Mouse (Mus musculus): ENCODE measurements around the gene Rdh13. TPM values are rescaled to one million over a fixed set of nuclear protein-coding genes. Genes with fewer than 3 reads are reported as not detected.

Rdh13 gene
- total and polyA plus RNA-seq, 3 experiments, result 16.4 to 20.9 (median 17.6) TPM

- Histone ChIP-seq H3K27ac (ENCODE audit: insufficient read depth, low read depth) (no peak overlapping the region), H3K27me3 (replicated peaks) (no peaks in the 10 kb centered on the region), H3K79me2 (replicated peaks; ENCODE audit: control insufficient read depth, extremely low read depth, insufficient read depth, poor library complexity, severe bottlenecking) (no peaks in the 10 kb centered on the region), H3K4me3 (replicated peaks in 1 of 3; ENCODE audit: low read depth in 2 of 3, low read length in 2 of 3, poor library complexity in 1 of 3) (no peak overlapping the region), H3K9ac (ENCODE audit: insufficient read depth, low read depth) (no peak overlapping the region), H3K9me3 (replicated peaks; ENCODE audit: low read length) (peaks cover 5% of the 10 kb centered on the region), H3K4me1 (ENCODE audit: control insufficient read depth in 1 of 2, insufficient read depth in 2 of 2) (no peaks in the 10 kb centered on the region), H3K4me2 (ENCODE audit: insufficient read depth, low read depth, poor library complexity, severe bottlenecking) (no peak overlapping the region), H3K36me3 (replicated peaks in 1 of 2; ENCODE audit: control insufficient read depth in 1 of 2, insufficient read depth in 1 of 2, low read length in 1 of 2) (peaks cover 52 to 94% of the 10 kb centered on the region in 2 experiments)
- DNase-seq (ENCODE audit: extremely low read depth), result peak; percentile 67
- in situ Hi-C loops (cut with MboI; ENCODE audit: low pct_ligation_motif_present, low pct_unique_long_range_greater_than_20kb, low sequenced_read_pairs), result loop anchor here (10.0 kb wide), 1 partner anchor 137 kb away; no protein-coding TSS in a partner anchor
- dilution Hi-C loops (cut with MboI; ENCODE audit: extremely low pct_ligation_motif_present, extremely low pct_unique_long_range_greater_than_20kb, low sequenced_read_pairs), result no loop called here
- TF ChIP-seq RAD21 (IDR thresholded peaks at IDR 0.05; ENCODE audit: low read depth, low read length) (peak; percentile 61), PAX5 (IDR thresholded peaks at IDR 0.05; ENCODE audit: low read length) (no peak), MAZ (IDR thresholded peaks at IDR 0.05; ENCODE audit: low read depth, low read length) (no peak), TCF12 (IDR thresholded peaks at IDR 0.05; ENCODE audit: low read depth, low read length) (no peak), SMC3 (IDR thresholded peaks at IDR 0.05; ENCODE audit: low read depth, low read length) (peak; percentile 80), CHD2 (IDR thresholded peaks at IDR 0.05; ENCODE audit: low read length) (no peak), MXI1 (IDR thresholded peaks at IDR 0.05; ENCODE audit: low read depth, low read length) (no peak), HCFC1 (IDR thresholded peaks at IDR 0.05; ENCODE audit: low read depth, low read length) (no peak), USF2 (conservative IDR thresholded peaks at IDR 0.05; ENCODE audit: low read depth, low read length) (no peak), USF1 (IDR thresholded peaks at IDR 0.05; ENCODE audit: low read depth, low read length) (no peak), ETS1 (conservative IDR thresholded peaks at IDR 0.05; ENCODE audit: low read depth, low read length) (no peak), ZNF384 (IDR thresholded peaks at IDR 0.05; ENCODE audit: low read depth, low read length) (no peak), ZKSCAN1 (IDR thresholded peaks at IDR 0.05; ENCODE audit: borderline replicate concordance, low read depth, low read length) (no peak), BHLHE40 (IDR thresholded peaks at IDR 0.05; ENCODE audit: low read depth, low read length) (no peak), UBTF (IDR thresholded peaks at IDR 0.05; ENCODE audit: low read depth, low read length) (no peak), CTCF (conservative IDR thresholded peaks at IDR 0.05 in 1 of 2, IDR thresholded peaks at IDR 0.05 in 1 of 2; ENCODE audit: low read depth in 2 of 2, low read length in 2 of 2) (peak; percentile 79 to 84), RCOR1 (conservative IDR thresholded peaks at IDR 0.05; ENCODE audit: low read depth, low read length) (no peak)
These were observed 13.9 kb downstream of the Rdh13 start for GRCm38 (mm10) chr7:4431548-4431947.

- in situ Hi-C loops (cut with MboI; ENCODE audit: low pct_ligation_motif_present, low pct_unique_long_range_greater_than_20kb, low sequenced_read_pairs), result loop anchor here (10.0 kb wide), 1 partner anchor 136 kb away; no protein-coding TSS in a partner anchor
- dilution Hi-C loops (cut with MboI; ENCODE audit: extremely low pct_ligation_motif_present, extremely low pct_unique_long_range_greater_than_20kb, low sequenced_read_pairs), result no loop called here
- H3K36me3 ChIP-seq (replicated peaks in 1 of 2; ENCODE audit: control insufficient read depth in 1 of 2, insufficient read depth in 1 of 2, low read length in 1 of 2), result peaks cover 58 to 95% of the 10 kb centered on the region in 2 experiments
These were observed 15.1 kb downstream of the Rdh13 start for GRCm38 (mm10) chr7:4430246-4430844.

More at GRCm38 (mm10) chr7:4430246-4430844, 15.1 kb downstream of the Rdh13 start:
- H3K27me3 ChIP-seq (replicated peaks), result no peaks in the 10 kb centered on the region
- TF ChIP-seq USF1 (IDR thresholded peaks at IDR 0.05; ENCODE audit: low read depth, low read length) (no peak), E2F4 (IDR thresholded peaks at IDR 0.05; ENCODE audit: insufficient replicate concordance, low read depth, low read length) (no peak), MAZ (IDR thresholded peaks at IDR 0.05; ENCODE audit: low read depth, low read length) (no peak), MAFK (IDR thresholded peaks at IDR 0.05; ENCODE audit: insufficient replicate concordance, low read length) (no peak), GABPA (IDR thresholded peaks at IDR 0.05; ENCODE audit: insufficient replicate concordance, low read depth, low read length) (no peak), MAX (IDR thresholded peaks at IDR 0.05; ENCODE audit: low read length) (no peak), KAT2A (IDR thresholded peaks at IDR 0.05; ENCODE audit: insufficient replicate concordance, low read length) (no peak), PAX5 (IDR thresholded peaks at IDR 0.05; ENCODE audit: low read length) (no peak), CHD2 (IDR thresholded peaks at IDR 0.05; ENCODE audit: low read length) (no peak), HCFC1 (IDR thresholded peaks at IDR 0.05; ENCODE audit: low read depth, low read length) (no peak), POLR2A (IDR thresholded peaks at IDR 0.05; ENCODE audit: low read depth, low read length) (no peak)
- H3K4me1 ChIP-seq (ENCODE audit: control insufficient read depth in 1 of 2, insufficient read depth in 2 of 2), result peaks cover 0 to 4% of the 10 kb centered on the region in 2 experiments; a peak in 2 of 4 replicates
- no peaks in the 10 kb centered on the region for H3K79me2 ChIP-seq (replicated peaks; ENCODE audit: control insufficient read depth, extremely low read depth, insufficient read depth, poor library complexity, severe bottlenecking)
- no peak overlapping the region for H3K4me3 ChIP-seq (replicated peaks in 1 of 3; ENCODE audit: low read depth in 2 of 3, low read length in 2 of 3, poor library complexity in 1 of 3)
- no peak overlapping the region for H3K27ac ChIP-seq (ENCODE audit: insufficient read depth, low read depth)
- no peak for DNase-seq (ENCODE audit: extremely low read depth)
- peaks cover 5% of the 10 kb centered on the region for H3K9me3 ChIP-seq (replicated peaks; ENCODE audit: low read length)
- H3K9ac ChIP-seq (ENCODE audit: insufficient read depth, low read depth), result no peak overlapping the region
- no peak overlapping the region for H3K4me2 ChIP-seq (ENCODE audit: insufficient read depth, low read depth, poor library complexity, severe bottlenecking)
